Mouse (Mus musculus) E14TG2a.4 (cell line): ENCODE results near the gene Ttc12.

Source experiments
- H3K27me3 ChIP-seq: 2 replicates; pipeline ENCODE4 v1.6.1; 2014; ENCODE audit warnings: low read length, control low read depth; ENCODE audit not compliant: insufficient read depth
- H3K36me3 ChIP-seq: 2 replicates; pipeline ENCODE4 v1.6.1; 2014; ENCODE audit warnings: low read length, control low read depth; ENCODE audit not compliant: insufficient read depth
- H3K4me1 ChIP-seq: replicated peaks from 2 replicates; pipeline ENCODE4 v1.6.1; 2014; ENCODE audit warnings: low read depth, low read length, control low read depth
- H3K4me3 ChIP-seq: replicated peaks from 2 replicates; pipeline ENCODE4 v1.5.1; 2014; ENCODE audit warnings: mild to moderate bottlenecking, low read length
- H3K9me3 ChIP-seq: 2 replicates; pipeline ENCODE4 v1.6.1; 2014; ENCODE audit warnings: low read length, control low read depth
- CTCF ChIP-seq: conservative IDR thresholded peaks from 2 replicates; pipeline ENCODE4 v1.5.1; 2014; ENCODE audit warnings: low read length
- NANOG ChIP-seq: IDR thresholded peaks from 2 replicates; pipeline ENCODE4 v1.6.1; 2014; ENCODE audit warnings: borderline replicate concordance, low read length, mixed read lengths
- POU5F1 ChIP-seq: IDR thresholded peaks from 2 replicates; pipeline ENCODE4 v1.6.1; 2014; ENCODE audit warnings: low read length, borderline replicate concordance

The Ttc12 gene

GRCm38 (mm10) chr9:49403711-49404110 lies 82.3 kb downstream of the Ttc12 start:
- Histone ChIP-seq H3K27me3 (no peaks in the 10 kb centered on the region), H3K4me1 (no peaks in the 10 kb centered on the region), H3K9me3 (0 out of 2 replicates have a peak, but pooled peaks cover 4% of the 10 kb centered on the region), H3K4me3 (no peak overlapping the region), H3K36me3 (no peaks in the 10 kb centered on the region)
- TF ChIP-seq NANOG (no peak), POU5F1 (no peak), CTCF (no peak)

- no peak for TF ChIP-seq POU5F1
- no peak for TF ChIP-seq CTCF
- Histone ChIP-seq H3K9me3 (no peaks in the 10 kb centered on the region), H3K4me3 (no peak overlapping the region), H3K36me3 (no peaks in the 10 kb centered on the region), H3K4me1 (peaks cover 10% of the 10 kb centered on the region; the same call in 1 of the 2 replicates), H3K27me3 (peaks cover 6% of the 10 kb centered on the region; the same call in 1 of the 2 replicates)
These were observed 90.0 kb downstream of the Ttc12 start for GRCm38 (mm10) chr9:49396006-49396405.

DNA sequence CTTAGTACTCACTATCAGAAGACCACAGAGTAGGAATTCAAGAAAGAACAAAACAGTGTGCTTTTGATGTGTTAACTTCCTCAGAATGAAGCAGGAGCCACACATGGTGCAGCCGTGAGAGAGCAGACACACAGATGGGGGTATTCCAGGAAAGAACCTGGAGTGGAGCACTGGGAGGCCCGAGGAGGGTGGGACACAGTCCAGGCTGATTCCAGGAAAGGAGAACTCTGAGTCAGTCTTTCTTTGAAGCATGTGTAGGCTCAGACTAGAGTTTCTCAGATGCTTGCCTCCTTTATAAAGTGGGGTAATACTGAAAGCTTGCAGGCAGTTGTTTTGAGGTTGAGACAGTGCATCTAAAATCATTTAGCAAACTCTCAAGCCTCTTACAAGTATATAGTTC lies 93.8 kb downstream of the Ttc12 start:
- H3K4me3 ChIP-seq: no peak overlapping the region
- H3K4me1 ChIP-seq: peaks cover 27% of the 10 kb centered on the region
- no peak for TF ChIP-seq POU5F1
- no peak for TF ChIP-seq CTCF
- TF ChIP-seq NANOG: no peak
- peaks cover 8% of the 10 kb centered on the region; the same call in 1 of the 2 replicates for H3K27me3 ChIP-seq
- H3K9me3 ChIP-seq: no peaks in the 10 kb centered on the region; the same call in 1 of the 2 replicates
- no peaks in the 10 kb centered on the region for H3K36me3 ChIP-seq
